Mouse (Mus musculus) small intestine, adult 2 months (tissue): ENCODE measurements around the gene Sugct. TPM values are rescaled to one million over a fixed set of nuclear protein-coding genes. Genes with fewer than 3 reads are reported as not detected.

Source experiments
- H3K27ac ChIP-seq: fragments of 200-500 bp; 2 replicates; pipeline ENCODE4 v1.5.1; 2012; ENCODE audit warnings: low read depth, low read length, control low read depth, inconsistent platforms; ENCODE audit not compliant: insufficient read depth
- H3K27me3 ChIP-seq: fragments of 200-500 bp; 2 replicates; pipeline ENCODE4 v1.6.1; 2012; ENCODE audit warnings: mild to moderate bottlenecking, moderate library complexity, low read length, inconsistent platforms; ENCODE audit not compliant: control insufficient read depth, insufficient read depth
- H3K36me3 ChIP-seq: fragments of 200-500 bp; 2 replicates; pipeline ENCODE4 v1.6.1; 2012; ENCODE audit warnings: mild to moderate bottlenecking, low read length, control low read depth, inconsistent platforms; ENCODE audit not compliant: control insufficient read depth, insufficient read depth
- H3K4me1 ChIP-seq: fragments of 200-500 bp; 2 replicates; pipeline ENCODE4 v1.6.1; 2012; ENCODE audit warnings: low read length, inconsistent platforms, mixed read lengths; ENCODE audit not compliant: control insufficient read depth, insufficient read depth, insufficient read length
- H3K4me3 ChIP-seq: fragments of 200-500 bp; 2 replicates; pipeline ENCODE4 v1.5.1; 2012; ENCODE audit warnings: low read depth, mild to moderate bottlenecking, control low read depth, inconsistent platforms, low read length, moderate library complexity
- CTCF ChIP-seq: fragments of 200-500 bp; IDR thresholded peaks from 2 replicates; pipeline ENCODE4 v1.5.1; 2012; ENCODE audit warnings: low read depth, mild to moderate bottlenecking, control low read depth, inconsistent platforms, low read length, moderate library complexity, mixed read lengths; ENCODE audit not compliant: insufficient replicate concordance, insufficient read length; ENCODE audit errors: extremely low read depth
- POLR2A ChIP-seq: fragments of 200-500 bp; IDR thresholded peaks from 2 replicates; pipeline ENCODE4 v1.6.1; 2012; ENCODE audit warnings: low read depth, mild to moderate bottlenecking, control low read depth, inconsistent platforms, low read length, moderate library complexity
- WGBS: fragments of 180-500 bp; shearing (Covaris S2); methylation state at CpG from one replicate; pipeline ENCODE4 v1.1.7; 2018; 5-methylcytosine and 5-hydroxymethylcytosine counted together
- polyA plus RNA-seq: library from polyadenylated mRNA; depleted of rRNA; stranded (reverse); fragments of >200 nt; gene quantifications from 2 replicates; pipeline ENCODE4 v1.2.3, GENCODE M21; 2012

Gene Sugct
- polyA plus RNA-seq, 1 experiment, result 1.5 TPM

DNA sequence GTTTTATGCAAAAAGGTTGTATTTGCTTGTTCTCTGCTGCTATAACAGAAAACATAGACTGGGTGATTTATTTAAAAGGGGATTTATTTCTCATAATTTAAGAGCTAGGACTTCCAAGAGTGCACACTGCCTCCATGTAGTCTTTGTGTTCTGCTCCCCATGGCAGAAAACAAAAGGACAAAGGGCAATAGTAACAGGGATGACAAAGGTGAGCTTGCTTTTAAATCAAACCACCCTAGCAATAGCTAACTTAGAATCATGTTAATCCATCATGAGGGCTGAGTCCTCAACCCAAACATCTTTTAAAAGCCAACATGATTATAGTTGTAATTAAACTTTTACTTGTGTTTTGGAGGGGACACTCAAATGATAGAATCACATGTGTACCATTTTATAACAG lies 5.9 kb downstream of the Sugct start:
- Histone ChIP-seq H3K36me3 (no peaks in the 10 kb centered on the region), H3K27me3 (no peaks in the 10 kb centered on the region), H3K4me3 (no peak overlapping the region), H3K4me1 (no peaks in the 10 kb centered on the region), H3K27ac (no peak overlapping the region)
- TF ChIP-seq CTCF (no peak), POLR2A (no peak)

DNA sequence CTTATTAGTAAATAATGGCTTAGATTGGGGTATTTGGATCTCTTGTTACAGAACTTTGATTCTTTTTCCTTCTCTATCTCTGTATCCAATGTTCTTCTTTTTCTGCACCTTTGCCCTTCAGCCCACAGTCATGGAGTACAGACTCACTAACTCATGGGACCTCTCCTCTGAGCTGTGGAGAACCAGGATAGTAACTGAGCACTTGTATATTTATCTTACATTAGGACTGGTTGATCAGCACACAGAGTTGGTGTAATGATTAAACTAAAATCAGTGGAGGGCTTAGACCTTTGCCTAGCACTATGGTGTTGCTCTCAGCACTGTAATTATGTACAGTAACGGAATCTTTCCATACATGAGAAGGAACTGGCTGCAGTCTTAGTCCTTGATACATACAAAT lies 24.2 kb downstream of the Sugct start:
- WGBS, result 42% methylated on average over 1 of the region's 1 CpGs
- Histone ChIP-seq H3K36me3 (no peaks in the 10 kb centered on the region), H3K27ac (no peak overlapping the region), H3K4me1 (no peaks in the 10 kb centered on the region), H3K4me3 (no peak overlapping the region), H3K27me3 (no peaks in the 10 kb centered on the region)
- TF ChIP-seq CTCF (no peak), POLR2A (no peak)

DNA sequence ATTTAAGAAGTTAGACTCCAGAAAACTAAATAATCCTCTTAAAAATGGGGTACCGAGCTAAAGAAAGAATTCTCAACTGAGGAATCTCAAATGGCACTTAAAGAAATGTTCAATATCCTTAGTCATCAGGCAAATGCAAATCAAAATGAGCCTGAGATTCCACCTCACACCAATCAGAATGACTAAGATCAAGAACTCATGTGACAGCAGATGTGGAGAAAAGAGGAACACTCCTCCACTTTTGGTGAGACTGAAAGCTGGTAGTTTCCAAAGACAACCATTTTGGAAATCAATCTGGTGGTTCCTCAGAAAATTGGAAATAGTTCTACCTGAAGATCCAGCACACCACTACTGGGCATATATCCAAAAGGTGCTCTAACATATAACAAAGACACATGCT lies 28.0 kb downstream of the Sugct start:
- WGBS, result 71% methylated on average over 1 of the region's 1 CpGs

DNA sequence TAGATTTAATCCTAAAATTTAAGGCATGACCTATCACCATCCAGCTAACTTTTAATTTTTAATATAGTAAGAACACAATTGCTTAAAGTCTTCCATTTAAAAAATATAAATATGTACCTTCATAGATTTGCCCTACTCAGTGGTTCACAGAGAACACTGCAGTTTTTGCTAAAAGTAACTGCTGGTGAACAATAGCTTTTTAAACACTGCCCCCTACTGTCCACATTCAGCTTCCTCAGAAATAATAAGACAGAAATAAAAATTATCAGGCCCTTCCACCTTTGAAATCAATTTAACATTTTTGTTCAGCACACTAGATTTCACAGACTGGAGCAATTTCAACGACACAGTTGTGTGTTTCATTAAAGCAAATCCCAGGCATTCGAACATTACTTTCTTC lies 53.1 kb downstream of the Sugct start:
- H3K27me3 ChIP-seq, result no peaks in the 10 kb centered on the region
- no peaks in the 10 kb centered on the region for H3K4me1 ChIP-seq
- H3K4me3 ChIP-seq, result no peak overlapping the region
- H3K27ac ChIP-seq, result no peak overlapping the region
- TF ChIP-seq POLR2A (no peak), CTCF (no peak)
- H3K36me3 ChIP-seq, result no peaks in the 10 kb centered on the region
- WGBS, result 51% methylated on average over 2 of the region's 2 CpGs

More for the DNA sequence above, 28.0 kb downstream of the Sugct start:
- no peak for TF ChIP-seq CTCF
- no peak for TF ChIP-seq POLR2A
- H3K27me3 ChIP-seq, result no peaks in the 10 kb centered on the region
- H3K4me1 ChIP-seq, result no peaks in the 10 kb centered on the region
- no peak overlapping the region for H3K4me3 ChIP-seq
- H3K36me3 ChIP-seq, result no peaks in the 10 kb centered on the region
- no peak overlapping the region for H3K27ac ChIP-seq

DNA sequence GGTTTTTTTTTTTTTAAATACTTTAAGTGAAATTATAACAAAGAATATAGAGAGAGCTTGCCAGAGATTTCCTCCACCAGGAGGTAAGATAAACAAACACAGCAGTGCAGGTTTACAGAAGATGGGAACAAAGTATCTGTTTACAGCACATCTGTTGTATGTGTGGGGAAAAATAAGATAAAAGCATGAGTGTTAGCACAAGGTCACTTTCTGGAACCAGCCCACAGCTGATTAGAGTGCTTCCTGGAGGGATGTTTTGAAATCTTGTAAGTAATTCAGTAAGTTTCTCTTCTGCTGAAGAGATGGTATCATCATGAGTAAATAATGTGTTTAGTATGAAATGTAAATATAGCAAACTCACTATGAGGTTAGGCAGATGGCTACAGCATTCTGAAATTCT lies 57.3 kb downstream of the Sugct start:
- TF ChIP-seq CTCF (no peak), POLR2A (no peak)
- Histone ChIP-seq H3K27me3 (no peaks in the 10 kb centered on the region), H3K4me3 (no peak overlapping the region), H3K27ac (no peak overlapping the region), H3K36me3 (no peaks in the 10 kb centered on the region), H3K4me1 (no peaks in the 10 kb centered on the region)

DNA sequence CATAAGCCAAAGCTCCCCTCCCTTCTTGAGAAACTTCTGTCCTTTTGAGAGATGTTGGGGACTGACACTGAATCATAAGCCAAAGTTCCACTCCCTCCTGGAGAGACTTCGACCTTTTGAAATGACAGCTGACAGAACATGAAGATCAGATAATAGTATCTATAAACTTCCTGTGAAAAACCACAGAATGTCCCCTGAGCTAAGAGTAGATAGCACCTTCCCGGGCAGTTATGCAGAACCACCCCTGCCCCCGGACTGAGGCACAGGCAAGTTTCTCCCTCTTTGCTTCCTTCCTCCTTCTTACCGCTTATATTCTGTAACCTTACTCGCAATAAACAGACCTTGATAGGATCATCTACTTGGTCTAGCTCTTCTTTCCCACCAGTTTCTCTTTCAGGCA lies 68.2 kb downstream of the Sugct start:
- 69% methylated on average over 5 of the region's 5 CpGs for WGBS
- H3K27me3 ChIP-seq, result no peaks in the 10 kb centered on the region
- no peak overlapping the region for H3K4me3 ChIP-seq
- no peaks in the 10 kb centered on the region for H3K4me1 ChIP-seq
- H3K36me3 ChIP-seq, result no peaks in the 10 kb centered on the region
- H3K27ac ChIP-seq, result no peak overlapping the region
- TF ChIP-seq POLR2A (no peak), CTCF (no peak)

DNA sequence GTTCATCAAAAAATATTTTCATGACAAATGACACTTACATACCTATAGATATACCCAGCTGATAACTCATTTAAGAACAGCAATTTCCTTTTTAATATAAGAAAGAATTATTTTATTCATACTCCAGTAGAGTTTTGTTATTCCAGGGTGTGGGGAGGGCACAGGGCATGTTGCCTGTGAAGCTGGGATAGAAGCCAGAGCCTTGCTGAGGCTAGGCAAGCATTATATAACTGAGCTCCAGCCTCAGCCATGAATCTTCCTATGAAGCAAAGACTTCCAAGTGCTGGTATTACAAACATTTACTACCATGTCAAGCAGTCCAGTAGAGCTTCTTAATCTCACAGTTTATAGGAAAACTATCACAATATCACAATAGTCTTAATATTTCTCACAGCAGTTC lies 70.4 kb downstream of the Sugct start:
- H3K4me1 ChIP-seq, result no peaks in the 10 kb centered on the region
- TF ChIP-seq CTCF, result no peak
- TF ChIP-seq POLR2A, result no peak
- no peaks in the 10 kb centered on the region for H3K27me3 ChIP-seq
- no peak overlapping the region for H3K27ac ChIP-seq
- no peak overlapping the region for H3K4me3 ChIP-seq
- H3K36me3 ChIP-seq, result no peaks in the 10 kb centered on the region

DNA sequence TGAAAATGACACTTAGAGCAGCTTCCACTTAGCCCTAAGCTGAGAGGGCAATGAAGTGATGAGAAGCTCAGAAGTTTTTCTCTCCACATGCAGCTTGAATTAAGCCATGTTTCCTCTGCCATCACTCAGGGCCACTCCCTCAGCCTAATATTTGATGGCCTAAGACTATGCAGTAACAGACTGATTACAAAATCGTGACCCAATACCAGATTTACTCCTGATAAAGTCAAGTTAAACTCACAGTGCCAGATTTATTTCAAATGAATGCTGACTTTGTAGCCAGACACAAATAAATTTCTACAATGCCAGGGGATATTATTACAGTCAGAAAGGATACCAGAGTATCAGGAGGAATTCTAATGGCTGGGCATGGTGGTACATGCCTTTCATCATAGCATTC lies 89.1 kb downstream of the Sugct start:
- H3K27me3 ChIP-seq, result no peaks in the 10 kb centered on the region
- H3K36me3 ChIP-seq, result no peaks in the 10 kb centered on the region
- no peak overlapping the region for H3K27ac ChIP-seq
- TF ChIP-seq POLR2A, result no peak
- no peak for TF ChIP-seq CTCF
- no peak overlapping the region for H3K4me3 ChIP-seq
- H3K4me1 ChIP-seq, result no peaks in the 10 kb centered on the region
- 67% methylated on average over 1 of the region's 1 CpGs for WGBS
